Mouse (Mus musculus) liver, embryonic 16.5 days (tissue): ENCODE results near the gene U2af2. TPM values are rescaled to one million over a fixed set of nuclear protein-coding genes. Genes with fewer than 3 reads are reported as not detected.
"Not testable (repeated sequence)": the region's sequence is repeated elsewhere in the genome, so short reads cannot be mapped to it uniquely, and the experiment has no call there.

ENCODE experiments used
- ATAC-seq: fragments of 200-750 bp; cut with Nextera tagmentation; 2 replicates; pipeline ENCODE4 v1.8.0; 2017; ENCODE audit warnings: low read depth, mild to moderate bottlenecking, moderate number of reproducible peaks, moderate library complexity
- H3K27ac ChIP-seq: fragments of 300-500 bp; sonication (generic); 2 replicates; pipeline ENCODE4 v1.5.1; 2014; ENCODE audit warnings: mild to moderate bottlenecking, low read length
- H3K27me3 ChIP-seq: fragments of 300-500 bp; sonication (generic); 2 replicates; pipeline ENCODE4 v1.6.1; 2014; ENCODE audit warnings: low read depth, low read length, mixed read lengths; ENCODE audit not compliant: control insufficient read depth, insufficient read depth
- H3K36me3 ChIP-seq: fragments of 300-500 bp; sonication (generic); 2 replicates; pipeline ENCODE4 v1.6.1; 2014; ENCODE audit warnings: mild to moderate bottlenecking; ENCODE audit not compliant: control insufficient read depth, insufficient read depth
- H3K4me1 ChIP-seq: fragments of 300-500 bp; sonication (generic); 2 replicates; pipeline ENCODE4 v1.6.1; 2014; ENCODE audit warnings: low read depth, low read length, mixed read lengths; ENCODE audit not compliant: control insufficient read depth
- H3K4me2 ChIP-seq: fragments of 300-500 bp; sonication (generic); 2 replicates; pipeline ENCODE4 v1.6.1; 2014; ENCODE audit warnings: low read depth, low read length, mixed read lengths
- H3K4me3 ChIP-seq: fragments of 300-500 bp; sonication (generic); 2 replicates; pipeline ENCODE4 v1.5.1; 2014; ENCODE audit warnings: low read depth, mild to moderate bottlenecking, low read length
- H3K9ac ChIP-seq: fragments of 300-500 bp; sonication (generic); 2 replicates; pipeline ENCODE4 v1.6.1; 2014; ENCODE audit warnings: low read depth, low read length
- H3K9me3 ChIP-seq: fragments of 300-500 bp; sonication (generic); replicated peaks from 2 replicates; pipeline ENCODE4 v1.6.1; 2016; ENCODE audit warnings: low read length; ENCODE audit not compliant: control insufficient read depth
- WGBS: fragments of 180-500 bp; shearing (Covaris S2); extraction: QIAGEN DNeasy Blood & Tissue Kit; methylation state at CpG from one replicate; pipeline ENCODE4 v1.1.7; 2014; ENCODE audit not compliant: insufficient replicate concordance; 5-methylcytosine and 5-hydroxymethylcytosine counted together
- polyA plus RNA-seq: library from polyadenylated mRNA; unstranded; fragments of >200 nt; fragmentation: Nextera tagmentation; extraction: Ambion mirVana; gene quantifications from 2 replicates; pipeline ENCODE4 v1.2.1, GENCODE M21; 2015

U2af2 gene
- polyA plus RNA-seq, 1 experiment from 2014 or later: 48.2 TPM

DNA sequence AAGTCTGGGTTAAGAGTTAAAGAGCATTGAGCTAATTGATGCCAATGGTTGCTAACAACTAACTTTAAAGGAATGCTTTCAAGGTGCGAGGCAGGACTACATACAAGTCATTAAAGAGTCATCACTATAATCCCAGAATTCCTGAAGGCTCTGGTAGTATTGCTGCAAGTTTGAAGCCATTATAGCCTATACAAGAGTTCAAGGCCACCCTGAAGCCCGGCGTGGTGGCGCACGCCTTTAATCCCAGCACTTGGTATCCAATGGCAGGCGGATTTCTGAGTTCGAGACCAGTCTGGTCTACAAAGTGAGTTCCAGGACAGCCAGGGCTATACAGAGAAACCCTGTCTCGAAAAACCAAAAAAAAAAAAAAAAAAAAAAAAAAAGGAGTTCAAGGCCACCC, 42.4 kb upstream of the U2af2 start:
- Histone ChIP-seq H3K4me3 (peak overlapping the region; percentile 87), H3K27ac (peak overlapping the region; percentile 96), H3K4me2 (peak overlapping the region; percentile 78), H3K4me1 (peaks cover 30% of the 10 kb centered on the region), H3K9ac (peak overlapping the region; percentile 96), H3K36me3 (peaks cover 13% of the 10 kb centered on the region)
- not testable (repeated sequence) for H3K27me3 ChIP-seq, H3K9me3 ChIP-seq, ATAC-seq
- WGBS: 26% methylated on average over 8 of the region's 8 CpGs

DNA sequence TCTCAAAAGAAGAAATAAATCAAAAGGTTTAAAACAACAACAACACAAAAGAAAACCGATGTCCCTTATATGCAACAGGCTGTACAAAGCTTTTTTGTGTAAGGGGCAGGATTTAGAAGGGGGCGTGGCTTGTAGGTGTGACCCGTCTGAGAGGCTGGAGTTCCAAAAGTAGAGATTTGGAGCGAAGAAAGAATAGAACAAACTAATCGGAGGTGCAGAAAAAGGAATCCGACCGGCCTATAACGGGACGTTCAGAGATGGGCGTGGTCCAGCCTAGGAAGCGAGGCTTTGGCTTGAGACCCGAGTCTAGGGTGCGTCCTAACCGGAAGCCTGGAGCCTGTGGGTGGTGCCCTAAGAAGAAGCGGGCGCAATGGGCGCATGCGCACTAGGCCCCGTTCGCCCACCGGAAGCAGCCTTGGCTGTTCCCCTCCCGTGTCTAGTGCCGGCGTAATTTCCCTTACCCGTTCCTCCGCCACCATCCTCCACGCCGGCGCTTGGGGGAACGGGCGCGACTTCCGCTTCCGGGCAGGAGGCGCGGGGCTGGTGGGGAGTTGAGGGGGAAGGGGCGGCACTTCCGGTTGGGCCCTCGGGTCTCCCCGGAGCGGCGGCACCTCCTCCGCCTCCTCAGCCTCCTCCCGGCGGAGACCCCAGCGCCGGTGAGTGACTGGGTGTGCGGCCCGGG, 41.8 kb upstream of the U2af2 start, which contains the start of the genes Zfp865 and Ccdc106:
TSS of gene Zfp865 (plus strand) at position 377 of the 682 bp plus-strand sequence.
TSS of gene Ccdc106 (plus strand) at position 554 of the 682 bp plus-strand sequence.
- peaks cover 30% of the 10 kb centered on the region for H3K4me1 ChIP-seq
- ATAC-seq: peak; percentile 86

DNA sequence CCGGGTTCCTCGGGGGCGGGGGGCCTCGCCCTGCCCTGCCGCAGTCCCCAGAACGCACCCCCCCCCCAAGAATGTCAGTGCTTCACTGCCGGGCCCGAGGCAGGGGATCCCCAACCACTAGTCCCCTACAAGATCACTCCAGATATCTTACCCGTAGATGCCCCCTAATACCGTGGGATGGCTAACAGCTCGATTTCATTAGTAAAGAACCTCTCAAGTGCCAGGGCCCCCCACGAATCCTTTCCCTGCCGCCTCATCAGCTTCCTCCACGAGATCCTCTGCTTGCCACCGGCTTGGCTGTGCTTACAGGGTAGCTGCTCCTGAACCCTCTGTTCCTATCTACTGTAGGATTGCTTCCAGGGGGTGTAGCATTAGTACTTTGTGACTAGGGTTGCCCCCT, 41.3 kb upstream of the U2af2 start:
- H3K9me3 ChIP-seq: no peaks in the 10 kb centered on the region
- peak overlapping the region; percentile 96 for H3K27ac ChIP-seq
- 0% methylated on average over 14 of the region's 15 CpGs for WGBS
- peak; percentile 6 for ATAC-seq
- H3K4me2 ChIP-seq: peak overlapping the region; percentile 78
- H3K27me3 ChIP-seq: no peaks in the 10 kb centered on the region
- H3K36me3 ChIP-seq: peaks cover 13% of the 10 kb centered on the region
- peak overlapping the region; percentile 87 for H3K4me3 ChIP-seq
- peak overlapping the region; percentile 96 for H3K9ac ChIP-seq
- H3K4me1 ChIP-seq: peaks cover 30% of the 10 kb centered on the region

More for the DNA sequence above, 41.8 kb upstream of the U2af2 start, which contains the start of the genes Zfp865 and Ccdc106:
- H3K27me3 ChIP-seq: no peaks in the 10 kb centered on the region
- H3K4me2 ChIP-seq: peak within 1 kb of the TSS; percentile 78
- under 1% methylated on average over 42 of the region's 49 CpGs for WGBS
- H3K27ac ChIP-seq: peak within 1 kb of the TSS; percentile 96
- peak within 1 kb of the TSS; percentile 96 for H3K9ac ChIP-seq
- H3K36me3 ChIP-seq: peaks cover 13% of the 10 kb centered on the region
- H3K9me3 ChIP-seq: no peaks in the 10 kb centered on the region
- peak within 1 kb of the TSS; percentile 87 for H3K4me3 ChIP-seq

DNA sequence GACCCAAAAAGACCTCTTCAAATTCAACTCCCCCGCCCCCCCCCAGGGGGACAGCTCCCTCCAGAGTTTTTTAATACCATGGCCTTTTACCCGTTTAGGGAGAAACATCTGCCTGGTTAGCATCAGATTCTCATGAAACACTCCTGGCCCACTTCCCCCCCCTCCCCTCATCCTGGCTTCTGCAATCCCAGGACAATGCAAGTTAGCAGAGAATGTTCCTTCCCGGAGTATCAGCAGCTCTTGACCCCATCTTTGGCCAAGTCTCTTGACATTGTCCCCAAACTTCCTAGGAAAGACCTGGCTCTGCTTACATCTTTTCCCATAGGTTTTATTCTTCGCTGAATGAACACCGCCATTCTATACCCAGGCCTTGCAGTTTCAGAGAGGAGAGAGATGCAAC, 40.7 kb upstream of the U2af2 start:
- Histone ChIP-seq H3K36me3 (peaks cover 13% of the 10 kb centered on the region), H3K27me3 (no peaks in the 10 kb centered on the region), H3K9me3 (no peaks in the 10 kb centered on the region), H3K27ac (peak overlapping the region; percentile 96; the same call in 1 of the 2 replicates), H3K9ac (peak overlapping the region; percentile 96), H3K4me2 (peak overlapping the region; percentile 78), H3K4me3 (peak overlapping the region; percentile 87), H3K4me1 (peaks cover 25% of the 10 kb centered on the region)
- ATAC-seq: no peak
- 39% methylated on average over 5 of the region's 5 CpGs for WGBS

DNA sequence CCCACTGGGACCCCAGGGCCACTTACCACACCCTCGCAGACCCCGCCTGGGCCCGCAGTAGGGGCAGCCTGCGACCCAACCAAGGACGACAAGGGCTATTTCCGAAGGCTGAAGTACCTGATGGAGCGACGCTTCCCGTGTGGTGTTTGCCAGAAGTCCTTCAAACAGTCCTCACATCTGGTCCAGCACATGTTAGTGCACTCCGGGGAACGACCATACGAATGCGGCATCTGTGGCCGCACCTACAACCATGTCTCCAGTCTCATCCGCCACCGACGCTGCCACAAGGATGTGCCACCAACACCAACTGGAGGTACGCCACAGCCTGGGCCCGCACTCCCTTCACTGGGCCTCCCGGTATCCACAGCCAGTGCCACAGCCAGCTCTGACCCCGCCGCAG, 32.4 kb upstream of the U2af2 start:
- Histone ChIP-seq H3K27me3 (no peaks in the 10 kb centered on the region), H3K9ac (no peak overlapping the region), H3K36me3 (peaks cover 43% of the 10 kb centered on the region), H3K4me2 (no peak overlapping the region), H3K9me3 (peaks cover 25% of the 10 kb centered on the region), H3K4me1 (no peaks in the 10 kb centered on the region; the same call in 1 of the 2 replicates), H3K27ac (no peak overlapping the region), H3K4me3 (no peak overlapping the region)
- ATAC-seq: no peak
- WGBS: 89% methylated on average over 22 of the region's 22 CpGs

DNA sequence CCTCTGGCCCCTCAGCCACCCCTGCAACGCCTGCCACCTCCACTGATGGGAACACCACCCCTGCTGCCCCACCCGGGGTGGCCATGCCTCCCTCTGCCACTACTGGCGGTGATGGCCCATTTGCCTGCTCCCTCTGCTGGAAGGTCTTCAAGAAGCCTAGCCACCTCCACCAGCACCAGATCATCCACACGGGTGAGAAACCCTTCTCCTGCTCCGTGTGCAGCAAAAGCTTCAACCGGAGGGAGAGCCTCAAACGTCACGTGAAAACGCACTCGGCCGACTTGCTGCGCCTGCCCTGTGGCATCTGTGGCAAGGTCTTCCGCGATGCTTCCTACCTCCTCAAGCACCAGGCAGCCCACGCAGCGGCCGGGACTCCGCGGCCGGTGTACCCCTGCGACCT, 32.0 kb upstream of the U2af2 start:
- no peak overlapping the region for H3K27ac ChIP-seq
- H3K4me3 ChIP-seq: no peak overlapping the region
- H3K4me1 ChIP-seq: no peaks in the 10 kb centered on the region; the same call in 1 of the 2 replicates
- H3K27me3 ChIP-seq: no peaks in the 10 kb centered on the region
- no peak overlapping the region for H3K9ac ChIP-seq
- peaks cover 25% of the 10 kb centered on the region for H3K9me3 ChIP-seq
- no peak overlapping the region for H3K4me2 ChIP-seq
- H3K36me3 ChIP-seq: peaks cover 43% of the 10 kb centered on the region
- 93% methylated on average over 21 of the region's 21 CpGs for WGBS
- no peak for ATAC-seq

DNA sequence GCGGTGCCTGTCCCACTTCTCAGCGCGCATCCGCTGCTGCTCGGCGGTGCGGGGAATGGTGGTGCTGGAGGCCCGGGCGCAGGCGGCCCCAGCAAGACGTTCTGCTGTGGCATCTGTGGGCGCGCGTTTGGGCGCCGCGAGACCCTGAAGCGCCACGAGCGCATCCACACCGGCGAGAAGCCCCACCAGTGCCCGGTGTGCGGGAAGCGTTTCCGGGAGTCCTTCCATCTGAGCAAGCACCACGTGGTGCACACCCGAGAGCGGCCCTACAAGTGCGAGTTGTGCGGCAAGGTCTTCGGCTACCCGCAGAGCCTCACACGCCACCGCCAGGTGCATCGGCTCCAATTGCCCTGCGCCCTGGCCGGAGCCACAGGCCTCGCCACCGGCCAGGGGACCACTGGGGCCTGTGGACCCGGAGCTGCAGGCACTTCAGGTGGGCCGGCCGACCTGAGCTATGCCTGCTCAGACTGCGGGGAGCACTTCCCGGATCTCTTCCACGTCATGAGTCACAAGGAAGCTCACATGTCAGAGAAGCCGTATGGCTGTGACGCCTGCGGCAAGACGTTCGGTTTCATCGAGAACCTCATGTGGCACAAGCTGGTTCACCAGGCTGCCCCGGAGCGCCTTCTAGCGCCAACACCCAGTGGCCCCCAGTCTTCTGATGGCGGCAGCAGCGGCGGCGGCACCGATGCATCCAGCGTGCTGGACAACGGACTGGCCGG, 31.2 kb upstream of the U2af2 start:
- H3K9me3 ChIP-seq: peaks cover 25% of the 10 kb centered on the region
- ATAC-seq: no peak
- no peaks in the 10 kb centered on the region; the same call in 1 of the 2 replicates for H3K4me1 ChIP-seq
- no peak overlapping the region for H3K27ac ChIP-seq
- H3K27me3 ChIP-seq: no peaks in the 10 kb centered on the region
- H3K4me3 ChIP-seq: no peak overlapping the region
- no peak overlapping the region for H3K4me2 ChIP-seq
- peaks cover 43% of the 10 kb centered on the region for H3K36me3 ChIP-seq
- no peak overlapping the region for H3K9ac ChIP-seq
- 91% methylated on average over 63 of the region's 63 CpGs for WGBS

DNA sequence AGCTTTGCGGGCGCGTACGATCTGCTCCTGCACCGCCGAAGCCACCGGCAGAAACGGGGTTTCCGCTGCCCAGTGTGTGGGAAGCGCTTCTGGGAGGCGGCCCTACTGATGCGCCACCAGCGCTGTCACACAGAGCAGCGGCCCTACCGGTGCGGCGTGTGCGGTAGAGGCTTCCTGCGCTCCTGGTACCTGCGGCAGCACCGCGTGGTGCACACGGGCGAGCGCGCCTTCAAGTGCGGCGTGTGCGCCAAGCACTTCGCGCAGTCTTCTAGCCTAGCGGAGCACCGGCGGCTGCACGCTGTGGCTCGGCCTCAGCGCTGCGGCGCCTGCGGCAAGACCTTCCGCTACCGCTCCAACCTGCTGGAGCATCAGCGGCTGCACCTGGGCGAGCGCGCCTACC, 30.4 kb upstream of the U2af2 start:
- Histone ChIP-seq H3K4me2 (no peak overlapping the region), H3K36me3 (peaks cover 43% of the 10 kb centered on the region), H3K27me3 (no peaks in the 10 kb centered on the region), H3K9me3 (peaks cover 25% of the 10 kb centered on the region), H3K4me3 (no peak overlapping the region), H3K9ac (no peak overlapping the region), H3K4me1 (no peaks in the 10 kb centered on the region; the same call in 1 of the 2 replicates), H3K27ac (no peak overlapping the region)
- no peak for ATAC-seq
- 92% methylated on average over 45 of the region's 46 CpGs for WGBS

DNA sequence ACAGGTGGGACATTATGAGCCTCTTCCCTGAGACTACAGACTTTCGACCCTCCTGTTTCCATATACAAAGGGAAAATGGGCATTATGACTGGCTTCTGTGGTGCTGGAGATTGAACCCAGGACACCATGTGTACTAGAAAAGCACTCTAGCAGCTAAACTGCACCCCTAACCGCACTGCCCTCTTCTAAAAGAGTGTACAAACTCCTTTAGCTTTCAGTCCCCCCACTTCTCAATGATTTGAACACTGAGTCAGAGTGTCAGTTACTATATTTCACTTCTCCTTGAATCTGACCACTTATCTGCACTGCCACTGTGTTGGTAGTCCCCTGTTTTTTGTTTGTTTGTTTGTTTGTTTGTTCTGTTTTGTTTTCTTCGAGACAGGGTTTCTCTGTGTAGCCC, 28.1 kb upstream of the U2af2 start, which contains the start of gene 4632433K11Rik:
TSS of gene 4632433K11Rik (plus strand) at position 301 of the 400 bp plus-strand sequence.
- Histone ChIP-seq H3K36me3 (peaks cover 38% of the 10 kb centered on the region), H3K4me3 (no peak within 1 kb of the TSS)
- ATAC-seq: no peak

More for the DNA sequence above, 28.1 kb upstream of the U2af2 start, which contains the start of gene 4632433K11Rik:
- H3K4me1 ChIP-seq: peaks cover 12% of the 10 kb centered on the region
- H3K27me3 ChIP-seq: no peaks in the 10 kb centered on the region
- H3K4me2 ChIP-seq: no peak within 1 kb of the TSS
- H3K9me3 ChIP-seq: peaks cover 25% of the 10 kb centered on the region
- 65% methylated on average over 3 of the region's 3 CpGs for WGBS
- no peak within 1 kb of the TSS for H3K9ac ChIP-seq
- H3K27ac ChIP-seq: no peak within 1 kb of the TSS
